19 mouse cellular contexts compared by ENCODE assay signal in the genomic region with DNA sequence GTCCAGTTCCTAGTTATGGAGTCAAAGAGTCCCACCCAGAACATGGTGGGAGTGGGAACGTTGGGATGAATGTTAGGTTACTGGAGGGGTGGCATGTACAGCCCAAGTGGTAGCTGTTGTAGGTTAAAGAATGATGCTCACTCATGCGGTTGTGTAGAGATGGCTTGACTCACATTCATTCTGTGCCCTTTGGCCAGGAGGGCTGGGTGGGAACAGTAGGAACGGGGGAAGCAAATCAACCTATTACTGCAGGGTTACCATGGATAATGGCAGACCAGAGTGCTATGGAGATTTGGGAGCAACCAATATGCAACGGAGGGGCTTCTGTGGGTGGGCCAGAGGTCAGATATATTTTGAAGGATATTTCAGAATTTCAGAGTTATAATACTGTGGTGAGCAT. TPM values are rescaled to one million over a fixed set of nuclear protein-coding genes. Genes with fewer than 3 reads are reported as not detected.
DNase-seq lines count a peak whose midpoint lies in the region; ATAC-seq and TF ChIP-seq lines count a peak whose summit lies in the region.
"Had no signal": no experiment of that assay in that cellular context is flagged by ENCODE, and none has a peak within 500 bp of the region (broad histone marks: within the 10 kb centered on the region; RNA-seq: fewer than 3 reads in every experiment).

No protein-coding gene starts in this region.

- peaks cover 42% of the 10 kb centered on the region for H3K4me1 ChIP-seq in heart, embryonic 12.5 days (replicated peaks)
- H3K4me1 ChIP-seq in testis, adult 2 months (ENCODE audit: control insufficient read depth, insufficient read depth, low read length): peaks cover 34% of the 10 kb centered on the region
- H3K4me1 ChIP-seq in intestine, embryonic 15.5 days (replicated peaks): peaks cover 24% of the 10 kb centered on the region

- TF ChIP-seq CTCF in layer of hippocampus, adult 2 months (conservative IDR thresholded peaks at IDR 0.05): no peak
- no peak for TF ChIP-seq CTCF in testis, adult 2 months (IDR thresholded peaks at IDR 0.05; ENCODE audit: control insufficient read depth, insufficient read depth, insufficient replicate concordance, low read depth, low read length)

- WGBS in heart, embryonic 12.5 days: 78% methylated on average over 4 of the region's 4 CpGs
- WGBS in intestine, embryonic 15.5 days: 77% methylated on average over 4 of the region's 4 CpGs

- no peak for ATAC-seq in heart, embryonic 12.5 days (ENCODE audit: insufficient number of reproducible peaks, low FRiP score)
- no peak for ATAC-seq in intestine, embryonic 15.5 days
- ATAC-seq: intestine, embryonic 16.5 days had no signal

- no peak for TF ChIP-seq POLR2A in testis, adult 2 months (IDR thresholded peaks at IDR 0.05; ENCODE audit: control insufficient read depth, low read depth, low read length)

- H3K4me3 ChIP-seq in heart, embryonic 12.5 days: no peak overlapping the region
- no peak overlapping the region for H3K4me3 ChIP-seq in layer of hippocampus, adult 2 months
- peak overlapping the region; percentile 80 for H3K4me3 ChIP-seq in testis, adult 2 months (ENCODE audit: control insufficient read depth, low read depth, low read length)
- no peak overlapping the region for H3K4me3 ChIP-seq in intestine, embryonic 15.5 days (replicated peaks)
- H3K4me3 ChIP-seq: embryonic facial prominence, embryonic 12.5 days had no signal

- H3K27me3 ChIP-seq in heart, embryonic 12.5 days (replicated peaks): peaks cover 55% of the 10 kb centered on the region
- H3K27me3 ChIP-seq in testis, adult 2 months (ENCODE audit: control insufficient read depth, insufficient read depth, low read length): no peaks in the 10 kb centered on the region
- H3K27me3 ChIP-seq in intestine, embryonic 15.5 days (replicated peaks): peaks cover 49% of the 10 kb centered on the region

- intact Hi-C loops in heart, postnatal 25 days (cut with DNase I): loop anchor here (1.0 to 10.0 kb wide), 2 partner anchors 12 to 190 kb away; no protein-coding TSS in a partner anchor

- no peak overlapping the region for H3K27ac ChIP-seq in heart, embryonic 12.5 days (ENCODE audit: poor library complexity, severe bottlenecking)
- H3K27ac ChIP-seq in layer of hippocampus, adult 2 months: peak overlapping the region; percentile 84
- peak overlapping the region; percentile 94 for H3K27ac ChIP-seq in testis, adult 2 months (ENCODE audit: control insufficient read depth, insufficient read depth, low read depth, low read length)
- H3K27ac ChIP-seq in intestine, embryonic 15.5 days: no peak overlapping the region
- H3K27ac ChIP-seq: embryonic facial prominence, embryonic 12.5 days had no signal

- DNase-seq in heart, postnatal 25 days (ENCODE audit: low spot score): no peak
- no peak for DNase-seq in layer of hippocampus, adult 2 months (ENCODE audit: low spot score in 2 of 2)
- DNase-seq in layer of hippocampus, adult 9-10 months (ENCODE audit: low spot score): no peak
- no peak for DNase-seq in testis, postnatal 10 days (ENCODE audit: low spot score)
- DNase-seq in adrenal gland, adult 8-10 months: no peak
- DNase-seq: layer of hippocampus, postnatal 36 days; thymus, postnatal 14 days had no signal

- no peaks in the 10 kb centered on the region for H3K36me3 ChIP-seq in heart, embryonic 12.5 days
- H3K36me3 ChIP-seq in testis, adult 2 months (ENCODE audit: control insufficient read depth, insufficient read depth, low read length): no peaks in the 10 kb centered on the region
- H3K36me3 ChIP-seq in intestine, embryonic 15.5 days: no peaks in the 10 kb centered on the region
- H3K36me3 ChIP-seq: embryonic facial prominence, embryonic 12.5 days had no signal

- H3K4me2 ChIP-seq in heart, embryonic 12.5 days: peak overlapping the region; percentile 65
- no peak overlapping the region for H3K4me2 ChIP-seq in intestine, embryonic 15.5 days (replicated peaks)

- no peaks in the 10 kb centered on the region for H3K9me3 ChIP-seq in heart, embryonic 12.5 days (replicated peaks)
- H3K9me3 ChIP-seq in intestine, embryonic 15.5 days: no peaks in the 10 kb centered on the region
- H3K9me3 ChIP-seq: embryonic facial prominence, embryonic 12.5 days had no signal

- H3K9ac ChIP-seq in heart, embryonic 12.5 days: no peak overlapping the region
- H3K9ac ChIP-seq in intestine, embryonic 15.5 days: no peak overlapping the region
- H3K9ac ChIP-seq: embryonic facial prominence, embryonic 12.5 days had no signal

RNA-seq across cellular contexts. Expression of gene Sox18, which starts 3.5 kb away (rescaled TPM):
- 24.7 and 26.3 TPM in 2 replicates for polyA plus RNA-seq in heart, embryonic 12.5 days (2016; fragmentation: Nextera tagmentation; extraction: Ambion mirVana)
- 10 to 100 TPM; 40.2 to 56.9 TPM for total RNA-seq in heart, postnatal 25 days (2021)
- total RNA-seq in layer of hippocampus, adult 2 months (2021): 10 to 100 TPM; 11.6 to 14.1 TPM
- 5.0 and 5.5 TPM in 2 replicates for polyA plus RNA-seq in testis, adult 2 months (2012; rRNA removed)
- total RNA-seq in adrenal gland, adult 8-10 months (2022): 10 to 100 TPM; 19.1 to 36.7 (median 32.9) TPM
- 28.0 and 29.0 TPM in 2 replicates for polyA plus RNA-seq in intestine, embryonic 15.5 days (2015; fragmentation: Nextera tagmentation; extraction: Ambion mirVana)
- total RNA-seq: neutrophil, adult 5-6 weeks had no signal

RNA-seq across cellular contexts. Expression of gene Tcea2, which starts 5.2 kb away (rescaled TPM):
- 13.1 and 15.4 TPM in 2 replicates for polyA plus RNA-seq in heart, embryonic 12.5 days (2016; fragmentation: Nextera tagmentation; extraction: Ambion mirVana)
- 1 to 10 TPM; 5.8 to 6.4 TPM for total RNA-seq in heart, postnatal 25 days (2021)
- 10 to 100 TPM; 54.7 to 60.0 TPM for total RNA-seq in layer of hippocampus, adult 2 months (2021)
- polyA plus RNA-seq in testis, adult 2 months (2012; rRNA removed): 577 and 632 TPM in 2 replicates
- 10 to 100 TPM in 2 of 4 experiments, 1 to 10 TPM in 2; 6.6 to 16.4 (median 11.4) TPM for total RNA-seq in adrenal gland, adult 8-10 months (2022)
- polyA plus RNA-seq in intestine, embryonic 15.5 days (2015; fragmentation: Nextera tagmentation; extraction: Ambion mirVana): 14.9 and 15.7 TPM in 2 replicates

RNA-seq across cellular contexts. Expression of gene Gm29797, which starts 18.1 kb away (rescaled TPM):
- not detected in 2 replicates for polyA plus RNA-seq in heart, embryonic 12.5 days (2016; fragmentation: Nextera tagmentation; extraction: Ambion mirVana)
- not detected for total RNA-seq in heart, postnatal 25 days (2021)
- 1 to 10 TPM in 1 of 2 experiments, under 1 TPM in 1; 0.83 to 1.4 TPM for total RNA-seq in layer of hippocampus, adult 2 months (2021)
- 0.16 TPM in 1 of 2 replicates, not detected in the other for polyA plus RNA-seq in testis, adult 2 months (2012; rRNA removed)
- total RNA-seq in adrenal gland, adult 8-10 months (2022): under 1 TPM in 1 of 4 experiments, not detected in 3; 0.38 TPM
- polyA plus RNA-seq in intestine, embryonic 15.5 days (2015; fragmentation: Nextera tagmentation; extraction: Ambion mirVana): 1.3 and 3.1 TPM in 2 replicates
- total RNA-seq: neutrophil, adult 5-6 weeks had no signal
- polyA plus RNA-seq: embryonic facial prominence, embryonic 12.5 days; stomach, embryonic 14.5 days had no signal

RNA-seq across cellular contexts. Expression of gene Rgs19, which starts 18.8 kb away (rescaled TPM):
- polyA plus RNA-seq in heart, embryonic 12.5 days (2016; fragmentation: Nextera tagmentation; extraction: Ambion mirVana): 43.5 and 45.4 TPM in 2 replicates
- 1 to 10 TPM; 5.8 to 7.7 TPM for total RNA-seq in heart, postnatal 25 days (2021)
- total RNA-seq in layer of hippocampus, adult 2 months (2021): 10 to 100 TPM; 41.8 to 43.4 TPM
- polyA plus RNA-seq in testis, adult 2 months (2012; rRNA removed): 25.7 and 28.2 TPM in 2 replicates
- total RNA-seq in adrenal gland, adult 8-10 months (2022): 10 to 100 TPM; 23.7 to 26.0 (median 25.3) TPM
- 37.4 and 39.4 TPM in 2 replicates for polyA plus RNA-seq in intestine, embryonic 15.5 days (2015; fragmentation: Nextera tagmentation; extraction: Ambion mirVana)

RNA-seq across cellular contexts. Expression of gene Lkaaear1, which starts 23.3 kb away (rescaled TPM):
- polyA plus RNA-seq in heart, embryonic 12.5 days (2016; fragmentation: Nextera tagmentation; extraction: Ambion mirVana): not detected in 2 replicates
- not detected for total RNA-seq in heart, postnatal 25 days (2021)
- total RNA-seq in layer of hippocampus, adult 2 months (2021): not detected
- polyA plus RNA-seq in testis, adult 2 months (2012; rRNA removed): 409 and 417 TPM in 2 replicates
- not detected for total RNA-seq in adrenal gland, adult 8-10 months (2022)
- not detected in 2 replicates for polyA plus RNA-seq in intestine, embryonic 15.5 days (2015; fragmentation: Nextera tagmentation; extraction: Ambion mirVana)
- total RNA-seq: adrenal gland, adult 18-20 months; ES-E14; gastrocnemius, postnatal 4 days; layer of hippocampus, postnatal 36 days; neutrophil, adult 5-6 weeks had no signal
- polyA plus RNA-seq: embryonic facial prominence, embryonic 12.5 days; intestine, embryonic 16.5 days; limb, embryonic 11.5 days; liver, embryonic 16.5 days; stomach, embryonic 14.5 days had no signal

Comparison
In these comparisons a context has a peak if more than half of its experiments do, and no peak if none do; other contexts are left out.
1. H3K27ac ChIP-seq: peak in layer of hippocampus, adult 2 months (single experiment) and testis, adult 2 months (single experiment); none in heart, embryonic 12.5 days (single experiment) and intestine, embryonic 15.5 days (single experiment).